Mouse (Mus musculus) forebrain, embryonic 14.5 days (tissue): Measurements from ENCODE around the gene Rsph10b. TPM values are rescaled to one million over a fixed set of nuclear protein-coding genes. Genes with fewer than 3 reads are reported as not detected.

Source experiments
- ATAC-seq: fragments of 200-750 bp; cut with Nextera tagmentation; 2 replicates; pipeline ENCODE4 v1.8.0; 2017; ENCODE audit warnings: mild to moderate bottlenecking, moderate library complexity
- DNase-seq: peaks from one replicate; pipeline ENCODE4 v3.0.0-alpha.2; 2015; ENCODE audit warnings: low spot score
- H3K27ac ChIP-seq: fragments of 300-500 bp; sonication (generic); 2 replicates; pipeline ENCODE4 v1.5.1; 2014; ENCODE audit warnings: low read depth, mild to moderate bottlenecking, control low read depth, low read length, moderate library complexity
- H3K27me3 ChIP-seq: fragments of 300-500 bp; sonication (generic); replicated peaks from 2 replicates; pipeline ENCODE4 v1.6.1; 2014; ENCODE audit warnings: low read length, control low read depth, mixed read lengths; ENCODE audit not compliant: control insufficient read depth, insufficient read depth
- H3K36me3 ChIP-seq: fragments of 300-500 bp; sonication (generic); 2 replicates; pipeline ENCODE4 v1.6.1; 2014; ENCODE audit warnings: low read length, control low read depth; ENCODE audit not compliant: control insufficient read depth, insufficient read depth
- H3K4me1 ChIP-seq: fragments of 300-500 bp; sonication (generic); 2 replicates; pipeline ENCODE4 v1.6.1; 2014; ENCODE audit warnings: antibody characterized with exemption, low read length, control low read depth; ENCODE audit not compliant: control insufficient read depth, insufficient read depth
- H3K4me2 ChIP-seq: fragments of 300-500 bp; sonication (generic); 2 replicates; pipeline ENCODE4 v1.6.1; 2014; ENCODE audit warnings: mild to moderate bottlenecking, control low read depth, low read length
- H3K4me3 ChIP-seq: fragments of 300-500 bp; sonication (generic); 2 replicates; pipeline ENCODE4 v1.5.1; 2014; ENCODE audit warnings: low read depth, low read length, control low read depth
- H3K9ac ChIP-seq: fragments of 300-500 bp; sonication (generic); 2 replicates; pipeline ENCODE4 v1.6.1; 2014; ENCODE audit warnings: mild to moderate bottlenecking, low read length, control low read depth, moderate library complexity
- H3K9me3 ChIP-seq: fragments of 300-500 bp; sonication (generic); replicated peaks from 2 replicates; pipeline ENCODE4 v1.6.1; 2016; ENCODE audit warnings: low read length, control low read depth, mixed read lengths; ENCODE audit not compliant: control insufficient read depth
- WGBS: fragments of 180-500 bp; shearing (Covaris S2); extraction: QIAGEN DNeasy Blood & Tissue Kit; methylation state at CpG from one replicate; pipeline ENCODE4 v1.1.7; 2014; 5-methylcytosine and 5-hydroxymethylcytosine counted together
- polyA plus RNA-seq: library from polyadenylated mRNA; unstranded; fragments of >200 nt; fragmentation: Nextera tagmentation; extraction: Ambion mirVana; gene quantifications from 2 replicates; pipeline ENCODE4 v1.2.1, GENCODE M21; 2014

Gene Rsph10b
- polyA plus RNA-seq = 1.5 and 2.8 TPM in 2 replicates

DNA sequence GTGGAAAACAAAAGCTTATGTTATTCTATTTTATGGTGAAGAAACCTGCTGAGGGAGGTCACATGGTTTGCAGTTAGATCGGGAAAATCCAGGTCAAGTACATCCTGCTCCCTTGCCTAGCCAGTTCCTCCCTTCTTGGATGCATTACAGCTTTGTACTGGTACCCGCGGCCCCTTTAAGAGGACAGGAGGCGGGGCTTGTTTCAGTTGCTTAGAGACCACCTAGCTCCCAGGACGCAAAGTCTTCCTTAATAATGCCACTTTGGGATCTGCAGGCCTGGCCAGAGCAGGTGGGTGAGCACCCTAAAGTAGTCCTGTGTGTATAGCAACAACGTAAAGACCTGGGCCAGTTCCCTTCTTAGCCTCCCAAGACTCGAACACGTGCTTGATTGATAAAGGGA is at the start of gene Rsph10b:
TSS of gene Rsph10b (plus strand) at position 205 of the 400 bp plus-strand sequence.
- Histone ChIP-seq H3K9me3 (no peaks in the 10 kb centered on the region), H3K36me3 (peaks cover 39% of the 10 kb centered on the region), H3K9ac (no peak within 1 kb of the TSS), H3K4me3 (no peak within 1 kb of the TSS), H3K27ac (no peak within 1 kb of the TSS), H3K4me1 (no peaks in the 10 kb centered on the region), H3K27me3 (no peaks in the 10 kb centered on the region), H3K4me2 (peak within 1 kb of the TSS; percentile 8; the same call in 1 of the 2 replicates)
- ATAC-seq (0 out of 2 replicates have a peak, but pooled peaks have one; percentile 23), DNase-seq (peak; percentile 41)
- 13% methylated on average over 8 of the region's 8 CpGs for WGBS

- over 99% methylated on average over 3 of the region's 3 CpGs for WGBS
- no peak for ATAC-seq
- H3K36me3 ChIP-seq = peaks cover 96% of the 10 kb centered on the region
Measured at GRCm38 (mm10) chr5:143885274-143885673, 47.6 kb upstream of the Rsph10b start.

GRCm38 (mm10) chr5:143890741-143891140 is 42.1 kb upstream of the Rsph10b start:
- H3K4me1 ChIP-seq = no peaks in the 10 kb centered on the region
- no peaks in the 10 kb centered on the region for H3K27me3 ChIP-seq
- DNase-seq (no peak), ATAC-seq (no peak)
- no peak overlapping the region for H3K27ac ChIP-seq
- no peak overlapping the region for H3K4me3 ChIP-seq
- peaks cover 77% of the 10 kb centered on the region for H3K36me3 ChIP-seq
- WGBS = 92% methylated on average over 6 of the region's 6 CpGs
- H3K9me3 ChIP-seq = peaks cover 3% of the 10 kb centered on the region; the same call in 1 of the 2 replicates
- H3K9ac ChIP-seq = no peak overlapping the region
- no peak overlapping the region for H3K4me2 ChIP-seq

More at GRCm38 (mm10) chr5:143885274-143885673, 47.6 kb upstream of the Rsph10b start:
- Histone ChIP-seq H3K9ac (no peak overlapping the region), H3K4me3 (no peak overlapping the region), H3K27ac (no peak overlapping the region), H3K9me3 (peaks cover 4% of the 10 kb centered on the region; the same call in 1 of the 2 replicates), H3K4me1 (no peaks in the 10 kb centered on the region), H3K4me2 (no peak overlapping the region), H3K27me3 (no peaks in the 10 kb centered on the region)
- DNase-seq = no peak

- no peak for ATAC-seq
- no peak overlapping the region for H3K4me3 ChIP-seq
- DNase-seq = no peak
- H3K4me1 ChIP-seq = no peaks in the 10 kb centered on the region
- no peak overlapping the region for H3K4me2 ChIP-seq
- no peaks in the 10 kb centered on the region for H3K27me3 ChIP-seq
- no peak overlapping the region for H3K27ac ChIP-seq
- no peaks in the 10 kb centered on the region for H3K9me3 ChIP-seq
- H3K9ac ChIP-seq = no peak overlapping the region
- H3K36me3 ChIP-seq = peaks cover 69% of the 10 kb centered on the region
- WGBS = 75% methylated on average over 9 of the region's 9 CpGs
Measured at GRCm38 (mm10) chr5:143892255-143892886, 40.5 kb upstream of the Rsph10b start.

GRCm38 (mm10) chr5:143893396-143893795 is 39.4 kb upstream of the Rsph10b start:
- no peaks in the 10 kb centered on the region for H3K9me3 ChIP-seq
- DNase-seq (no peak), ATAC-seq (no peak)
- no peak overlapping the region for H3K4me2 ChIP-seq
- peaks cover 69% of the 10 kb centered on the region for H3K36me3 ChIP-seq
- no peak overlapping the region for H3K9ac ChIP-seq
- no peaks in the 10 kb centered on the region for H3K27me3 ChIP-seq
- no peak overlapping the region for H3K27ac ChIP-seq
- 90% methylated on average over 5 of the region's 5 CpGs for WGBS
- no peak overlapping the region for H3K4me3 ChIP-seq
- no peaks in the 10 kb centered on the region for H3K4me1 ChIP-seq

GRCm38 (mm10) chr5:143897635-143898330 is 35.1 kb upstream of the Rsph10b start, which contains the start of gene Ankrd61:
Gene Ankrd61 (minus strand): TSS chr5:143897685.
- H3K36me3 ChIP-seq = peaks cover 72% of the 10 kb centered on the region

GRCm38 (mm10) chr5:143902111-143902510 is 30.7 kb upstream of the Rsph10b start:
- Histone ChIP-seq H3K27me3 (no peaks in the 10 kb centered on the region), H3K36me3 (peaks cover 88% of the 10 kb centered on the region), H3K27ac (no peak overlapping the region), H3K4me3 (no peak overlapping the region), H3K4me2 (no peak overlapping the region), H3K9ac (no peak overlapping the region), H3K4me1 (no peaks in the 10 kb centered on the region), H3K9me3 (no peaks in the 10 kb centered on the region)
- 90% methylated on average over 3 of the region's 3 CpGs for WGBS
- ATAC-seq = no peak
- DNase-seq = no peak

More at GRCm38 (mm10) chr5:143897635-143898330, 35.1 kb upstream of the Rsph10b start, which contains the start of gene Ankrd61:
- H3K4me2 ChIP-seq = no peak within 1 kb of the TSS
- H3K27me3 ChIP-seq = no peaks in the 10 kb centered on the region
- no peak within 1 kb of the TSS for H3K4me3 ChIP-seq
- H3K27ac ChIP-seq = no peak within 1 kb of the TSS
- H3K9ac ChIP-seq = no peak within 1 kb of the TSS
- DNase-seq = no peak
- H3K9me3 ChIP-seq = no peaks in the 10 kb centered on the region
- no peaks in the 10 kb centered on the region for H3K4me1 ChIP-seq
- WGBS = 89% methylated on average over 14 of the region's 14 CpGs
- no peak for ATAC-seq

- H3K4me2 ChIP-seq = no peak overlapping the region
- no peak for ATAC-seq
- H3K36me3 ChIP-seq = peaks cover 71% of the 10 kb centered on the region
- WGBS = 91% methylated on average over 4 of the region's 4 CpGs
- no peak overlapping the region for H3K9ac ChIP-seq
- H3K4me1 ChIP-seq = peaks cover 6% of the 10 kb centered on the region
- H3K4me3 ChIP-seq = no peak overlapping the region
- H3K27me3 ChIP-seq = no peaks in the 10 kb centered on the region
- H3K9me3 ChIP-seq = no peaks in the 10 kb centered on the region
- no peak for DNase-seq
- no peak overlapping the region for H3K27ac ChIP-seq
Measured at GRCm38 (mm10) chr5:143903813-143904212, 29.0 kb upstream of the Rsph10b start.

- 84% methylated on average over 8 of the region's 8 CpGs for WGBS
- peaks cover 44% of the 10 kb centered on the region for H3K36me3 ChIP-seq
- no peak overlapping the region for H3K4me3 ChIP-seq
- H3K9ac ChIP-seq = no peak overlapping the region
- DNase-seq = no peak
- no peaks in the 10 kb centered on the region for H3K9me3 ChIP-seq
- no peak for ATAC-seq
- no peak overlapping the region for H3K27ac ChIP-seq
- H3K4me1 ChIP-seq = peaks cover 12% of the 10 kb centered on the region
- H3K27me3 ChIP-seq = no peaks in the 10 kb centered on the region
- H3K4me2 ChIP-seq = no peak overlapping the region
Measured at GRCm38 (mm10) chr5:143906429-143906828, 26.4 kb upstream of the Rsph10b start.
